Mouse (Mus musculus) adrenal gland (tissue): ENCODE data around the gene Mpnd.

Experiments
- intact Hi-C: fragments of 180-260 bp; cut with DNase I; formaldehyde crosslinking; loops from one replicate; pipeline ENCODE4 v1.15.1; 2025

Gene Mpnd

DNA sequence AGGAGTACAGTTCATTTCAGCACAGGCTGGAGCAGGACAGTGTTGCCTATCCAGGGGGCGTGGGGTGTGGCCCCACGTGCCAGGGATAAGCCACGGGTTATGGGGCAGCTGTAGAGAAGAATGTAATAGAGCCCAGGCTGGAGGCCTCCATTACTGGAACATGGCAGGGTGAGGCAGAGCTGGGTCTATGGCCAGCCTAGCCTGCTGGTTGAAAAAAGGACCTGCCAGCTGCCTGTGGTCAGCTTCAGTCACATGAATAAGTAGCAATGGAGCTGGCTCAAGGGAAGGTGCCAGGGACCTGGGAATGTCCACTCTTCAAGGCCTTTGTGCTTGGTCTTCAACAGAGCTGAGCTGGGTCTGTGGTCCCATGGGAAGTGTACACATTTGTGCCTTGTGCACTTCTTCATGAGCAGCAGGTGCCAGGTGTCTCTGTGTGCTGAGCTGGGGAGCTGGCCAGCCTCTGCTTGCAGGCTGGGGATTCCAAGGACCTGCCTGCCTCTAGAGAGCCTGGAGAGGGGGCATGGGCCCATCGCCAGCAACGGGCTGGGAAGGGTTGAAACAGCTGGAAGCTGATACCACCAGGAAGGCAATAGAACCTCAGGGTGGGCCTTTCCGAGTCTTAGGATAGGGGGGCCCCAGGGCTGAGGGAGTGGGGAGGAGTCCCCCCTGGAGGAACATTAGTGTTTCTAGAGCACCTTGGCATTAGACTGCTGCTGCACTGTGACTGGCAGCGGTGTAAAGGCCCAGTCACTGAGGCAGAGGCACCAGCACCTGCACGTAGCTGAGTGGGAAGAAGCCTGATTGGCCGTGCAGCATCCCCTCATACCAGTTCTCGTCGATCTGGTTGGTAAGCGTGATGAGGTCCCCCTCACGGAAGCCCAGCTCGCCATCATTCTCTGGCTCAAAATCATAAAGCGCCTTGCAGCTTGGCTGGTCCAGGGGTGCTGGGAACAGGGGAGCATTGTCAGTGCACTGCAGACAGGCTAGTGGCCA is 11.6 kb downstream of the Mpnd start:
- intact Hi-C loops: no loop called here

DNA sequence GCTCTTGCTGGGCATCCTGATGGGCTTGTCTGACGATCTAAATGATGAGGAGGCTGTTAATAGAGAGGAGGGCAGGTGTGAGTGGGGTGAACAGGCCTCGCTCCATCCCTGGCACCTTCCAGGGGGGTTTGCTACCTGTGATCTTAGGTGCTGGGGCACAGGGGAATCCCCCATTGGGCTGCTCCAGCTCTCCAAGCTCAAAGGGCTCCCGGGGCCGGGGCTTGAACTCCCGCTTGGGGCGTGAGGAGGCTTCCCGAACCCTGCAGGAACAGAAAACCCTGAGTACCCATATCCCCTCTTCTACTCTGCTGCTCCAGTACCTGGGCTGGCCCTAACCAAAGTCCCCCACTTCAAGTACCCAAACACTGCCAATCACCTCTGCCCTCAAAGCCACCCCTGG is 12.3 kb downstream of the Mpnd start:
- intact Hi-C loops: no loop called here

DNA sequence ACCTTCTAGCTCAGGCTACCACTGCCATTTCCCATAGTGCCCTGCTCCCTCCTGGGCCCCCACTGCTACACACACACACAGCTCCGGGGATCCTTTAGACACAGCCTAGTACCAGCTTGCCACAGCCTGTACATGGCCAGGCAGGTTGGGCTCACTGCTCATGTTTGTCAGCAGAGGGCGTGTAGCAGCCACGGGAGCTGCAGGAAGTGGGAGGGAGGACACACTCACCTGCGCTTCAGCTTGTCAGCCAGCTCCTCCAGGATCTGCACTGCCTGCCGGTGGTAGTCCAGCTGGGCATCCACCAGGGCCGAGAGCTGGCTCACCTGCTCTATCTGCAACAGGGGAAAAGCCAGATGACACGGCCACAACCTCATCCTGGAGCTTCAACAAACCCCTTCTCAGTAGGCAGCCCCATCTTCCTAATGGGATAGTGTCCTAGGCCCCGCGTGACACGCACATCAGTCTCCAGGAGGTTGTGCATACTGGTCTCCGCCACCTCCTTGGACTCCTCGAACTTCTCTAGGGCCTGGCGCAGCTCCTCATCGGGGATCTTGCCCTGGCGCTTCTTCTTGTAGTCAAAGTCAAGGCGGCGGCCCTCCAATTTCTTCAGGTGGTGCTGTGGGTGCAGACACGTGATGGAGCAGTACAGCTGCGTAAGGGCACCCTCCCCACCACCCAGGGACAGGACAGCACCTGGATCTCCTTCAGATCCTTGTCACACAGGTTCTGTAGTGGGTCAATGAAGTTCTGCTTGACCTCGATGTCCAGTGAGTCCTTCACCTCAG is 13.0 kb downstream of the Mpnd start:
- intact Hi-C loops: no loop called here

DNA sequence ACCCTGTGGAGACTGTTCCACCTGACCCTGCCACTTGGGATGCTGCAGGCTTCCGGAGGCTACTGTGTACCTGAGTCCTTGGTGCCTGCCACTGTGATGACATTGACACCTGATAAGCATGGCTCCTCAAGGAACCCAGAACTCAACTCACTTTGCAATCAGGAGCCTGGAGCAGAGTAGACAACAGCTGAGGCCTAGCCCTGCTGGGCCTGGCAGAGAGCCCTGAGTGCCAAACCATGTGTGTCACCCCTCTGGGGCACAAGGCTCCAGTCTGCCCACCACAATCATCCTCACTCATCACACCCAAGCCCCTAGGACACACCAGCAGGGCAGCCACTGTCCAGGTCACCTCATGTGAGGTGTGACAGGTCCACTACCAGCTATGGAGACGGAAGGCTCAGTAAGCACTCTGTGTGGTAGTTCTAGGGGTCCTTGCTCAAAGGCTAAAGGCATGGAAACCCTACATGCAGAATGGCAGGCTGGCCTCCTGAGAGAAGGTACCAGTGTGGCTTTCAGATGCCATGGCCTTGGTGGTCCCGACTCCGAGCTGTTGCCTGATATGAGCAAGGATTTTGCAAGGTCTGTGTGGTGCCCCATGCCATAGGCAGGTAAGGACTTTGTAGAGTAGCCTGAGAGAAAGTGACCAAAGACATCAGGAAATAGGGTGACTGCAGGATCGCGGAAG is 15.0 kb downstream of the Mpnd start:
- intact Hi-C loops: no loop called here

DNA sequence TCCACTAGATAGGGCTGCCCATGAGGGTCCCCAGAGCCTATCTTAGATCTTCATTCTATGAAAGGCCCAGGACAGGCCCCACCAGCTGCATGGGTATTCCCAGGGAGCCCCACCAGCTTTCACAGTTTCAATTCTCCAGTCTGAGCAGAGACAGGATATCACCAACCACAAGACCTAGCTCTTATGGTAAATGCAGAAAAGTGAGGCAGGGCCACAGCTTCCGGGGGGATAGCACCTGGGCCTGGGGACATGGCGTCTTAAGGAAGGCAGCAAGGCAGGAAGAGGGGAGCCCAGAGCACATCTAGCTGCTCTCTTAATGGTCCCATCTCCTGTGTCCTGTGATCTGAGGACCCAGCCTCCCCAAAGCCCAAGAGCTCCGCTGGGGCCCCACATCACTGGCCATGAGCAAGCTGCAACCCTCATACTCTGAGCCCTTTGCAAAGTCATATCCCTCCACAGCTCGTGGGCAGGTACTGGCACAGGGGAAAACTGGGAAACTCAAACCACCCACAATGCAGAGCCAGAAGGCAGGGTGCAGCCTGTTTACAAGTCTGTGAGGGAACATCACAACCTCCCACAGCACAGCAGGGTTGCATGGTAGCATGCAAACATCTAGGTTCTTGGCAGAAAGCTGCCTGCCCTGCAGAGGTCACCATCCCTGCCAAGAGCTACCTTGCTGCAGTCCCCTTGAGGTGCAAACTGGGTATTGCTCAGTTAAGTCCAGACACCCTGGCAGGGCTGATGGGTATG is 15.8 kb downstream of the Mpnd start:
- intact Hi-C loops: no loop called here

DNA sequence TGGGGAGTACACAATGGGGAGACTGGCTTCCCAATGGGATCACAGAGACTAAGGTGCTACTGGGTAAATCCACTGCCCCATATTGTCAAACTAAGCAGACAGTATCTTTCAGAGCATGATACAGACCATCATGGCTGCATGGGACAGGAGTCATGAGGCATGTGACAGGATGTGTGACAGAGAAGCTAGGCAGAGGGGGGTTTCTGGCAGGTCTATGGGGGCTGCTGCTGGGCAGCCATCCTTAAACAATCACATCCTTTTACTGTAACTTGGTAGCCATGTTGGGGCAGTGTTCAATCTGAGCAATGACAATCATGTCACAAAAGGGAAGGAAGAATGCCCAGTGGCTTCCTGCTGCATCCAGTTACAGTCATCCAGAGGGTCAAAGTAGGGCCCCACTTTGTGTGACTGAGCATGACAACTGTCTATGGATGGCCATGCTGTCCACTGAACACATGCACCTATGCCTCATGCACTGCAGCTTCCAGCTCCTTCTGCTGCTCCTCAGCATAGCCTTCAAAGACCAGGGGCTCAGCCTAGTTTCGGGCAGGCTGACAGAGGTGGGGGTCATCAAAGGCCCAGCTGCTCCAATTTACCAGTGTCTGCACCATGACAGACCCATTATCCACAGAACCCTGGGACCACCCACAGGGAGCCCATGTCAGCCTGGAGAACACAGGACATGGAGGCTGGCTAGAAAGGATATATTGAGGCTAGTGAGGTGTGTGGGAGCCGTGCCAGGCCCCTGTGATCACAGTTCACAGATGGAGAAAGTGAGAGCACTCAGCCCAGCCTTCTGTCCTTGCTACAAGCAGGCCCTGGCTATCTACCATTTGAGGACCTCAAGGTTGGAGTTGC is 16.8 kb downstream of the Mpnd start:
- intact Hi-C loops: no loop called here

DNA sequence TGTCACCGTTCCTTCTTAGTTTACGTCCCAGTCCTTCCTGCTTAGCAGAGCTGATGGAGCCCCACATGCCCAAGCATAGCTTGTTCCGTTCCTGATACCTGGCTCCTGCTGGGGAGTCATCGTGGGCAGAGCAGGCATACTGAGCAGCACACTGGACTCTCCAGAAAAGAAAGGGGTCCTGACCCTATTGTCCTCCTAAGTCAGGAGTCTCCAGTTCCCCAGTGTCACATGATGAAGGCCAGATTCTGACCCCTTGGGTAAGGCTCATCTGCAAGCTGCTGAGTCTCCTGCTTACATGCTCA is 17.4 kb downstream of the Mpnd start:
- intact Hi-C loops: no loop called here

DNA sequence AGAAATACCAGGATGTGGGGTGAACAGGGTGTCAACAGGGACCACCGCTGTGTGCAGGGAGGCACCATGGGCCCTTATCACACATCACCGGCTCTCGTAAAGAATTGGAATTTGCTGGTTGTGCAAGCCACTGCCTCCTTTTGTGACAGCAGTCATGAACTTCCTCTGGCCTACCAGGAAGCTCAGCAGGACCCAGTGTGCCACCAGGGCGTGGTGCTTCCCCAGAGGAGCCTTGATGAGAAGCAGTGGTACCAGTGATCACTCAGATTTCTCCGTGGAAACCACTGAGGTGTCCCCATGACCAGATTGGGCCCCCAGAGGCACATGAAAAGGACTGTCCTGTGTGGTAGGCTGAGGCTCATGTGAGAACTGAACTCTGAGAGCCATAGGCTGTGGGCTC is 17.9 kb downstream of the Mpnd start:
- intact Hi-C loops: no loop called here

DNA sequence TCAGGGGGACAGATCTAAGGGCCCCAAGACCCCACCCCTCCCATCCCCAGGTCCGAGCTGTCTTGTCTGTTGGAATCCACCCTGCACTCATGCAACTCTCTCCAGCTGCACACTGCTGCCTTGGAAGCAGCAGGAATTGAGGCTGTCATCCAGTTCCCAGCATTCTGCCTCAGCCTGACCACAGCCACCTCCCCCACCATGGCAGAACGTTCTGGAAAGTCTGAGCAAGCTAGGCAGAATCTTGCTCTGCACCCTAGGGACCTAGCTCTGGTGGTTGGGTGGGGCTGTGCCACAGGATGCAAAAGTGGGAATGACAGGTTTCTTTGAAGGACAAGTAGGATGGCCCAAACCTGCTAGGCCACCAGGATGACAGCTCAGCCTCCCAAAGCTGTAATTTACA is 19.0 kb downstream of the Mpnd start:
- intact Hi-C loops: no loop called here

DNA sequence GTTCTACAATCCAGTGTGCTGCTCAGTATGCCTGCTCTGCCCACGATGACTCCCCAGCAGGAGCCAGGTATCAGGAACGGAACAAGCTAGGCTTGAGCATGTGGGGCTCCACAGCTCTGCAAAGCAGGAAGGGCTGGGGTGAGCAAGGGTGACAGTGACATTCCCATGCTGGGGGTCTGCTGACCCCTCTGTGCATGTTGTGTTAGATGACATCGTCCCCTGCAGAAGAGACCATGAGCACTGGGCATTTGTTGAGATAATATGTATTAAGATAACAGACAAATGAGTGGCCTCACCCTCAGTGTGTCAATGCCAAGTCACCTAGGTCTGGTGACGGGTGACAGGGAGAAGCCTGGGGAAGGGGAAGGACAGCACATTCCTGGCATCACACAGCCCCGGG is 19.4 kb downstream of the Mpnd start:
- intact Hi-C loops: no loop called here

DNA sequence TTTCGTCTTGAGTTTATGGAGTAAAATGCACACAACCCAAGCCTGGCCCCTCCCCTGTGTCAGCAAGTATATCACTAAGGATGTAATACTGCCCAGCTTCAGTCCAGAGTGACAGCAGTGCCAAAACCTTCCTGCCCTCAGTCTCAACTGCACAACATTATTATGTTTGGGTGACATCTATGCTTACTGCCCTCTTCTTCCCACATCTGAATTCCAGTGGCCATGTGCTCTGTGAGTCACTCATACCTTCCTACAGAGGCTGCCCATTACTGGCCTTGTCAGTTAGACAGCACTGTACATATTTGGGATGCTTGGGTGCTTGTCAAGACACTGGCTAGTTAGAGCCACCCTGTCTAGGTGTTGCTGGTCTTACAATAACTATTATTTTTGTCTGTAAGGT is 20.8 kb downstream of the Mpnd start:
- intact Hi-C loops: no loop called here

DNA sequence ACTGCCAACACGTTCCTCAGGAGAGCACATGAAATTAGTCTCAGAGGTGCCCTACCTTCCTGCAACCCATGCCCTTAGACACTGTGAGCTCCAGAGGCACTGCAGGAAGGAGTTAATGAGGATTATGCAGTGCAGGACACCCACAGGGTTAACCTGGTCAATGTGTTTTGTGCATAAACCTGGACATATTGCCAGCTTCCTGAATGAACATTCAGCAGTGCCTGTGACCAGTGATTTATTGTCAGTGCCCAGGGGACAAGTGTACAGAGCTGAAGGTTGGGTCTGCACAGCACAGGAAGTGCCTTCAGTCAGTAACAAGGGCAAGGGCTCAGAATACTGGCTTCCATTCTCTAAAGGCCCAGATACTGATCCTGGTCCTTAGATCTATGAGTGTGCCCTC is 21.4 kb downstream of the Mpnd start:
- intact Hi-C loops: no loop called here

DNA sequence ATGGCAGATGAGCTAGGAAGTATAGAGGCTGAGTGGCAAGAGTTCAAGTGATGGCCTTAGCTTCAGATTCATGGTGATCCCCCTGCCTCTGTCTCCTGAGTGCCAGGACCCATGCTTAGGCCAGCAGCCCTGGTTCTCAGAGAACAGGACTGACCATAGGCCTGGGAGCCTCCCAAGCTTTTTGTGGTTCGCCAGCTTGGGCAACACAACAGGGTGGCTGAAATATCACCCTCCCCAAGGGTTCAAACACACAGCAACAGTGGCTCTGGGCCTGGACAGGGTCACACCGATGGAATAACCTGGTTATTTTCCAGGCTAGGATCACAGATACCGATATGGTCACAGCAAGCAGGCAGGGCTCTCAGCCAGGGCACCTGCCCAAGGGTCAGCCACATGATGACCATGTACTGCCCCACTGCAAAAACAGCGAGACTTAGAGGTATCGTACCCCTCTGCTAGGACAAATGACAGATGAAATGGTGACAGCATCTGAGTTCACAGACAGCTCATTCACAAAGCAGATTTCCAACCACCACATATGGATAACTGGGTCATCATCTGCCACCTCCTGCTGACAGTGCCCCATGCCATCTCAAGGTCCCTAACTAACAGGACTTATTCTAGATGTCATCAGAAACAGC is 22.4 kb downstream of the Mpnd start:
- intact Hi-C loops: no loop called here

DNA sequence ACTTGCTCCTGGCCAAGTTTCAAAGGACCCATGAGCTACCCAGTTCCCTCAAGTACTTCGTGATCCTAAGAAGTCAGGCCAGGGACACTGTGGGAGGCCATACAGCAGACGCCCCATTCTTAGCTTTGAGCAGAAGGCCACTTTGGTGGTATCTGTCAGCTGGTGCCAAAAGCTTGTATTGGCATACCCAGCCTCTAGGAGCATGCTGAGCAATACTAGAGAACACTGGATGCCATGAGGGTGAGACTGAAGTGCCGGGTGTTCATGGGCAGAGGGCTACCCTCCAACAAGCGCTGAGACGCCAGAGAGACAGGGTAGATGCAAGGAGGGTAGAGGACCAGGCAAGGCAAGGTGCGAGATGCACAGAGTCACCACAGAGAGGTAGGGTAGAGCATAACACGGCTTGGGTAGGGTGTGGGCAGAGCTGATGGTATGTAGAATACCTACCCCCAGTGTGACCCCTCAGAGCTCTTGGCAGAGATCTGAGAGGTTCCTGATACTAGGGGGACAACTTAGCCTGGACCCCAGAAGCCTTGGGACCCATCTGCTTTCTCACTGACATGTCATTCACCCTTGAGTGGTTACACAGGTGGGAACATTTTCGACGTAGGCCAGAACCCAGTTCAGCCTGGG is 24.8 kb downstream of the Mpnd start:
- intact Hi-C loops: loop anchor here (5.0 kb wide), 1 partner anchor 148 kb away; no protein-coding TSS in a partner anchor

DNA sequence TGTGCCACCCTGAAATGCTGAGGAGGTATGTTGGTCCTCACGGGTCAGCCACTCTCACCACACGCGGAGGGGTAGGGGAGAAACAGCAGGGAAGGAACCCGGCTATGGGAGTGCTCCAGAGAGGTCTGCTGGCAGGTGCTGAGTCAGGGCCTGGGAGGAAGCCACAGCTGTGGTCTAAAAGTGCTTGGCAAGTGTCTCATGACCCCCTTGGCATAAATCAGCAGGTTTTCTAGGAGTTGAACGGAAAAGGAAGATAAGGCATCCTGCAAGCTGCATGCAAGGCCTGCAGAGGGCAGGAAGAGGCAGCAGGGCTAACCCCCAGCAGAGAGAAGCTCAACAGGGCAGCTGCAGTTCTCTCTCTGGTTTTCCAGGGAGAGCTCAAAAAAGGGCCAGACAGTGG is 25.4 kb downstream of the Mpnd start:
- intact Hi-C loops: loop anchor here (5.0 kb wide), 1 partner anchor 149 kb away; no protein-coding TSS in a partner anchor

DNA sequence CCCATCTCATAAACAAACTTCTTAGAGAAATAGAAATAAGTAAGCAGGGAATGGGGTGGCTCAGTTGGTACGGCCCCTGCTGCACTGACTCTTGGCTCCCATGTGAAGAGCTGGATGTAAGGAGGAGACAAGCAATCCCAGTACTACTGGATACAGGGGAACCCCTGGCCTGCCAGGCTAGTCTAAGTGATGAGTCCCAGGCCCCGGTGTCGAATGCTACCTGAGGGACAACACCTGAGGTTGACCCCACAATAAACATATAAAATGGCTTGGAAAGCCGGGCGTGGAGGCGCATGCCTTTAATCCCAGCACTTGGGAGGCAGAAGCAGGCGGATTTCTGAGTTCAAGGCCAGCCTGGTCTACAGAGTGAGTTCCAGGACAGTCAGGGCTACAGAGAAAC is 25.9 kb downstream of the Mpnd start:
- intact Hi-C loops: loop anchor here (5.0 kb wide), 1 partner anchor 149 kb away; no protein-coding TSS in a partner anchor

DNA sequence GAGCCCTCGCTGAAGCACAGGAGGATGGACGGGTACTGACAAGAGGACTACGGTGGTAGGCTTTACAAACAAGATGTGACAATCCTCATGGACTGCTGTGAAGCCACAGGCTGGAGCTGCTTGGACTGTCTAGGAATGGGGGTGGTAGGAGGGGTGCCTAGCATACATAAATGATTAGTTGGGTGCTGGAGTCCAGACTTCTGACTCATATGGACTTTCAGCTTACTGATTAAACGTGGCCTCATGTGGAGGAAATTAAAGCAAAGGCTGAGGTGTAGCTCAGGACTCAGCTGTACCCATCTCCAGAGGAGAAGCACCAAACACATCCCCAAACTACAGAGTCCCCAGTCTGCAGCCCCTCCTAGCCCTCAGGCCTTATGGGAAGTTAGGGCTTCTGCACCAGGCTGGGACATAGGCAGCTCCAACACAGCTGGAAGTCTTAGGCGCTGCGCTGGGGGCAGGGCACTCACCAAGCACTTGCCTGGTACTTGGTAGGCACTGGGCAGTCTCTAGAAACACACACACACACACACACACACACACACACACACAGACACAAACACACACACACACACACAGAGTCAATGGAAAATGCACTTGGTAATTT is 26.7 kb downstream of the Mpnd start:
- intact Hi-C loops: loop anchor here (5.0 kb wide), 1 partner anchor 150 kb away; no protein-coding TSS in a partner anchor

DNA sequence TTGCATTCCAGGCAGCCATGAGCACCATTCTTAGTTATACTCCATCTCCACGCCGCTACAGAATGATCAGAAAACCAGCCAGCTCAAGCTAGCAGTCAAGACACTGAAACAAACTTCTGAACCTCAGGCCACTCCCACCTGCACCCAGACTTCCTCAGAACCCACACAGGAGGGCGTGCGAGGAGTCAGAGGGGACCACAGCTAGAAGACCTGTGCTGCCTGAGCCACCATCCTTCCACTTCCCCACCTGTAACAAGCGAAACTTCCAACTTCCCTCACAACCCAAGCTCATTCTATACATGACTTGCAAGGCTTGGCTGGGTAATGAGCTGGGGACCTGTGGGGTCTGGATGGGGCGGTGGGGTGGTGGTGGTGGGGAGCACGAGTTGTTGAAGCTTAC is 27.3 kb downstream of the Mpnd start:
- intact Hi-C loops: loop anchor here (5.0 kb wide), 1 partner anchor 151 kb away; no protein-coding TSS in a partner anchor
